Comparison of ENCODE assay signal across 11 mouse cellular contexts in genomic region chr3:153733364-153734159, GRCm38 (mm10). TPM values are rescaled to one million over a fixed set of nuclear protein-coding genes. Genes with fewer than 3 reads are reported as not detected.
DNase-seq lines count a peak whose midpoint lies in the region; ATAC-seq and TF ChIP-seq lines count a peak whose summit lies in the region.
"Had no signal": no experiment of that assay in that cellular context is flagged by ENCODE, and none has a peak within 500 bp of the region (broad histone marks: within the 10 kb centered on the region; RNA-seq: fewer than 3 reads in every experiment).

No protein-coding gene starts in this region.

- H3K27ac ChIP-seq in heart, embryonic 10.5 days: peak overlapping the region; percentile 62; the same call in 1 of the 2 replicates
- H3K27ac ChIP-seq in lung, postnatal 0 days (ENCODE audit: low read length): no peak overlapping the region
- peak overlapping the region; percentile 88 for H3K27ac ChIP-seq in liver, embryonic 14.5 days
- H3K27ac ChIP-seq: embryonic facial prominence, embryonic 13.5 days had no signal

- H3K9ac ChIP-seq in lung, postnatal 0 days (replicated peaks; ENCODE audit: low read depth): no peak overlapping the region
- peak overlapping the region; percentile 54 for H3K9ac ChIP-seq in liver, embryonic 14.5 days (replicated peaks)
- H3K9ac ChIP-seq: embryonic facial prominence, embryonic 13.5 days had no signal

- H3K4me2 ChIP-seq in lung, postnatal 0 days (replicated peaks; ENCODE audit: low read depth, low read length): no peak overlapping the region
- H3K4me2 ChIP-seq in liver, embryonic 14.5 days (ENCODE audit: low read depth): peak overlapping the region; percentile 61
- H3K4me2 ChIP-seq: embryonic facial prominence, embryonic 13.5 days had no signal

- ATAC-seq in lung, postnatal 0 days: peak; percentile 28; the same call in 1 of the 2 replicates
- ATAC-seq in erythroblast, adult 5-6 weeks (replicated peaks; ENCODE audit: low FRiP score, poor library complexity, severe bottlenecking): peak; percentile 88
- peak; percentile 95 for ATAC-seq in liver, embryonic 14.5 days (ENCODE audit: insufficient read depth)

- H3K36me3 ChIP-seq in heart, embryonic 10.5 days: no peaks in the 10 kb centered on the region
- H3K36me3 ChIP-seq in lung, postnatal 0 days (ENCODE audit: insufficient read depth, low read length): no peaks in the 10 kb centered on the region
- H3K36me3 ChIP-seq in liver, embryonic 14.5 days (replicated peaks; ENCODE audit: control insufficient read depth, insufficient read depth, low read depth): no peaks in the 10 kb centered on the region
- H3K36me3 ChIP-seq: embryonic facial prominence, embryonic 13.5 days had no signal

- no peak for TF ChIP-seq EP300 in lung, postnatal 0 days (IDR thresholded peaks at IDR 0.05)
- peak; percentile 98 for TF ChIP-seq EP300 in liver, embryonic 14.5 days (IDR thresholded peaks at IDR 0.05; ENCODE audit: low read depth)

- H3K4me3 ChIP-seq in heart, embryonic 10.5 days: no peak overlapping the region
- no peak overlapping the region for H3K4me3 ChIP-seq in lung, postnatal 0 days (ENCODE audit: low read depth, low read length)
- H3K4me3 ChIP-seq in liver, embryonic 14.5 days (ENCODE audit: insufficient read depth in 1 of 2, low read depth in 2 of 2, low read length in 2 of 2): no peak overlapping the region; a peak in 1 of 4 replicates
- H3K4me3 ChIP-seq: embryonic facial prominence, embryonic 13.5 days had no signal

- WGBS in heart, embryonic 10.5 days: 86% methylated on average over 4 of the region's 4 CpGs
- 89% methylated on average over 4 of the region's 4 CpGs for WGBS in lung, postnatal 0 days
- WGBS in liver, embryonic 14.5 days (ENCODE audit: insufficient replicate concordance): 86% methylated on average over 4 of the region's 4 CpGs

- peaks cover 40% of the 10 kb centered on the region for H3K4me1 ChIP-seq in heart, embryonic 10.5 days
- H3K4me1 ChIP-seq in lung, postnatal 0 days (ENCODE audit: insufficient read depth, low read depth, low read length): peaks cover 4% of the 10 kb centered on the region; the same call in 1 of the 2 replicates
- H3K4me1 ChIP-seq in liver, embryonic 14.5 days (replicated peaks; ENCODE audit: control insufficient read depth in 2 of 2, insufficient read depth in 2 of 2, low read length in 1 of 2): peaks cover 32 to 42% of the 10 kb centered on the region in 2 experiments

- no peaks in the 10 kb centered on the region for H3K9me3 ChIP-seq in heart, embryonic 10.5 days
- no peaks in the 10 kb centered on the region for H3K9me3 ChIP-seq in lung, postnatal 0 days (ENCODE audit: low read length)
- no peaks in the 10 kb centered on the region for H3K9me3 ChIP-seq in liver, embryonic 14.5 days (ENCODE audit: control insufficient read depth, low read length)
- H3K9me3 ChIP-seq: embryonic facial prominence, embryonic 13.5 days had no signal

- peaks cover 10% of the 10 kb centered on the region; the same call in 1 of the 2 replicates for H3K27me3 ChIP-seq in heart, embryonic 10.5 days (ENCODE audit: insufficient read depth, poor library complexity, severe bottlenecking)
- no peaks in the 10 kb centered on the region for H3K27me3 ChIP-seq in lung, postnatal 0 days (replicated peaks; ENCODE audit: insufficient read depth, low read length)
- no peaks in the 10 kb centered on the region; the same call in 1 of the 2 replicates for H3K27me3 ChIP-seq in liver, embryonic 14.5 days (ENCODE audit: control insufficient read depth, insufficient read depth, low read length)
- H3K27me3 ChIP-seq: embryonic facial prominence, embryonic 13.5 days had no signal

- no peak for TF ChIP-seq CTCF in lung, postnatal 0 days (IDR thresholded peaks at IDR 0.05)
- no peak; the same call in 1 of the 2 replicates for TF ChIP-seq CTCF in liver, embryonic 14.5 days (IDR thresholded peaks at IDR 0.05; ENCODE audit: low read depth)

- intact Hi-C loops in heart, postnatal 36 days (cut with DNase I): no loop called here

- DNase-seq in heart, embryonic 10.5 days (ENCODE audit: low spot score): no peak
- DNase-seq in heart, postnatal 36 days: no peak
- no peak for DNase-seq in lung, postnatal 0 days (ENCODE audit: low spot score)
- DNase-seq in lung, postnatal 4 days: no peak
- DNase-seq in liver, embryonic 14.5 days (ENCODE audit: low read depth in 3 of 3, low spot score in 3 of 3): peak; percentile 79 to 84 (median 80)
- DNase-seq in gastrocnemius, postnatal 4 days (ENCODE audit: low spot score in 2 of 2): no peak
- no peak for DNase-seq in layer of hippocampus, adult 9-10 months (ENCODE audit: low spot score)
- DNase-seq: cerebellum, adult 9-10 months; thymus, postnatal 36 days had no signal

RNA-seq across cellular contexts. Expression of gene St6galnac3, which starts 8.6 kb away (rescaled TPM):
- polyA plus RNA-seq in heart, embryonic 10.5 days (2016; fragmentation: Nextera tagmentation; extraction: Ambion mirVana): 26.7 and 38.4 TPM in 2 replicates
- total RNA-seq in heart, postnatal 36 days (2021): 1 to 10 TPM; 4.1 to 6.6 TPM
- polyA plus RNA-seq in lung, postnatal 0 days (2015; fragmentation: Nextera tagmentation; extraction: Ambion mirVana): 12.9 and 22.7 TPM in 2 replicates
- 6.7 and 11.0 TPM in 2 replicates for total RNA-seq in erythroblast, adult 5-6 weeks (2015; ENCODE audit: low replicate concordance)
- total RNA-seq in erythroblast, adult 5-6 weeks (2017; ENCODE audit: low replicate concordance): 3.7 and 6.6 TPM in 2 replicates
- 0.74 and 2.9 TPM in 2 replicates for polyA plus RNA-seq in liver, embryonic 14.5 days (2012; rRNA removed)
- polyA plus RNA-seq in liver, embryonic 14.5 days (2014; fragmentation: Nextera tagmentation; extraction: Ambion mirVana): 5.7 and 8.5 TPM in 2 replicates
- 10 to 100 TPM; 10.5 to 10.6 TPM for total RNA-seq in gastrocnemius, postnatal 4 days (2021)

Comparison
In these comparisons a context has a peak if more than half of its experiments do, and no peak if none do; other contexts are left out.
1. DNase-seq: peak in liver, embryonic 14.5 days (3 of 3); none in heart, embryonic 10.5 days (single experiment), heart, postnatal 36 days (0 of 2), lung, postnatal 0 days (single experiment), lung, postnatal 4 days (0 of 2), gastrocnemius, postnatal 4 days (0 of 2) and layer of hippocampus, adult 9-10 months (single experiment).
2. ATAC-seq: peak in every context shown above with its lines; median percentile 95 in liver, embryonic 14.5 days; 88 in erythroblast, adult 5-6 weeks; 28 in lung, postnatal 0 days.